Mouse (Mus musculus): ENCODE measurements around the gene Clca3a1. TPM values are rescaled to one million over a fixed set of nuclear protein-coding genes. Genes with fewer than 3 reads are reported as not detected.

Gene Clca3a1
- total and polyA plus RNA-seq, 2 experiments from 2014 or later: 1.2 to 1.4 TPM

DNA sequence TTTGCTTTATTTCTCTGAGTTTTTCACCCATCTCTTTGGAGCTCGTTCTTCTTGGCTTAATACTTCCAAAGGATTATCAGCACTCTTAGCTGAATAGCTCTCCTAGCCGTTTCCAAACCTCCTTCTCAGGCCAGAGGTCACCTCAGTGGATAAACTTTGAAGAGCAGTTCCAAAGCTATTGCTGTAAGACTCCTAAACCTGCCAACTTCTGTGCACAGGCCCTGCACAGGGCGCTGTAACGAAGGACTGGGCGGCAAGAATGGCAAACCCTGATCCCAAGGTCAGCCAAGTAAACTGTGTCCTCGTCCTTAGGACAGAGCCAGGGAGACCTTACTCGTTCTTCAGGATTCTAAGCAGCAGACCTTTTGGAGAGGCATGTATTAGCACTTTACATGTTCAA lies 46.7 kb downstream of the Clca3a1 start:
- Histone ChIP-seq H3K9ac (no peak overlapping the region), H3K9me3 (ENCODE audit: low read length) (no peaks in the 10 kb centered on the region), H3K4me1 (ENCODE audit: insufficient read depth) (peaks cover 17% of the 10 kb centered on the region), H3K27ac (ENCODE audit: low read depth, low read length) (no peak overlapping the region), H3K4me3 (ENCODE audit: low read depth, low read length) (no peak overlapping the region), H3K4me2 (ENCODE audit: low read depth) (no peak overlapping the region), H3K36me3 (ENCODE audit: insufficient read depth) (peaks cover 8% of the 10 kb centered on the region), H3K27me3 (ENCODE audit: insufficient read depth, low read length) (no peaks in the 10 kb centered on the region)
- ATAC-seq: no peak
- 50% methylated on average over 7 of the region's 7 CpGs for WGBS
- TF ChIP-seq CTCF (IDR thresholded peaks at IDR 0.05; ENCODE audit: low read depth): no peak
- no peak for DNase-seq

DNA sequence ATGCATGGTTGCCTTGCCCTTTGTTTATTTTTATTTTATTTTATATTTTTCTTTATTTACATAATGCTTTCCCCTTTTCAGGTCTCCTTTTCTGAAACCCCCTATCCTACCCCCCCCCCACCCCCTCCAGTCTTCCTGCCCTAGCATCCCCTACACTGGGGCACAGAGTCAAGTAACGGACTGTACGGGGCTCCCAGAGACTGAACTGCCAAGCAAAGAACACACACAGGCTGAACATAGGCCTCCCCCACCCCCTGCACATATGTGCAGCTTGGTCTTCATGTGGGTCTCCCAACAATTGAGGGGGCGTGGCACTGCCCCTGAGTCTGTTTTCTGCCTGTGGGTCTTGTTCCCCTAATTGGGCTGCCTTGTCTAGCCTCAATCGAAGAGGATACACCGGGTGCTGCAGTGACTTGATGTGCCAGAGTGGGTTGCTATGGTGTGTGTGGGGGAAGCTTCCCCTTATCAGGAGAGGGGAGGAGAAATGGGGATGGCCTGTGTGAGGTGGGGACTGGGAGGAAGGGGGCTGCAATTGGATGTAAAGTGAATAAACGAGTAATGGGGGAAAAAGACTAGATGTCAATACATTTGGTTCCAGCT lies 49.1 kb downstream of the Clca3a1 start:
- no peaks in the 10 kb centered on the region for H3K27me3 ChIP-seq (ENCODE audit: insufficient read depth, low read length)
- no peak overlapping the region for H3K4me2 ChIP-seq (ENCODE audit: low read depth)
- ATAC-seq: no peak
- no peaks in the 10 kb centered on the region for H3K9me3 ChIP-seq (ENCODE audit: low read length)
- H3K4me3 ChIP-seq (ENCODE audit: low read depth, low read length): no peak overlapping the region
- H3K9ac ChIP-seq: no peak overlapping the region
- H3K36me3 ChIP-seq (ENCODE audit: insufficient read depth): peaks cover 16% of the 10 kb centered on the region
- H3K27ac ChIP-seq (ENCODE audit: low read depth, low read length): no peak overlapping the region
- H3K4me1 ChIP-seq (ENCODE audit: insufficient read depth): no peaks in the 10 kb centered on the region
- TF ChIP-seq CTCF (IDR thresholded peaks at IDR 0.05; ENCODE audit: low read depth): no peak
- no peak for DNase-seq
- 52% methylated on average over 6 of the region's 6 CpGs for WGBS

DNA sequence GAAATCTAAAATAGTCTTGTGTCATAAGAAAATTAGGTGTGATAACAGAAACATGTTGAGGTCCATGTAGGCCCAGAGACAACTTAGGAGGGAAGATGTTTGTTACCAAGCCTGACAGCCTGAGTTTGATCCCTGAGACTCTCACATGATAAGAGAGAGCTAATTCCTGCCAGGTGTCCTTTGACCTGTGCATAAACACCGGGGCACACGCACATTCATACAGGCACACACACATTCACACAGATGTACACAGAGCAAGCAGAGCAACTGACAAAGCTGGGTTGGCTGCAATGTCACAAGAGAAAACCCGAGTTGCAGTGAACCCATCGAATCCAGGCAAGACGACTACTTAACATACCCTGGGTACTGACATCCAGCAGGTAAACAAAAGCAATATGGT lies 52.2 kb downstream of the Clca3a1 start:
- Histone ChIP-seq H3K4me3 (ENCODE audit: low read depth, low read length) (no peak overlapping the region), H3K27me3 (ENCODE audit: insufficient read depth, low read length) (no peaks in the 10 kb centered on the region), H3K9me3 (ENCODE audit: low read length) (no peaks in the 10 kb centered on the region), H3K36me3 (ENCODE audit: insufficient read depth) (peaks cover 18% of the 10 kb centered on the region), H3K9ac (no peak overlapping the region), H3K4me2 (ENCODE audit: low read depth) (no peak overlapping the region), H3K27ac (ENCODE audit: low read depth, low read length) (no peak overlapping the region), H3K4me1 (ENCODE audit: insufficient read depth) (no peaks in the 10 kb centered on the region)
- ATAC-seq (no peak), DNase-seq (no peak)
- no peak for TF ChIP-seq CTCF (IDR thresholded peaks at IDR 0.05; ENCODE audit: low read depth)
- 90% methylated on average over 5 of the region's 5 CpGs for WGBS

DNA sequence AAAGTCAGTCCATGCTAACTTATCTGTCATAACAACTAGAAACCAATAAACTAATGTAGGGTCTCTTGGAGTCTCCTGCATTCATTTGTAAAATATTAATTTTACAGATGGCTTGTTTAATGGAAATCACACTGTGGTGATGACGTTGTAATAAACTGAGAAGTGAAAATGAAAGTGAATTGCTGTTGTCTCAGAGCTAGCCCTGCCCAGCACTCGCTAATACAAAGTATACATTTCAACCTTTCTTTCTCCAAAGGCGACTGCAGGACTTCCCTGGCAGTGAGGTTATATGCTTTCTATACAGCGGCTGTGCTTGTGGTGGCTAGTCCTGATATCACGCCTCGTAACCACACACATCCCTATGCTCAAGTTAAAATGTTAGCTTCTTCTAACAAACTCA lies 56.8 kb downstream of the Clca3a1 start:
- Histone ChIP-seq H3K4me1 (ENCODE audit: insufficient read depth) (no peaks in the 10 kb centered on the region), H3K4me2 (ENCODE audit: low read depth) (no peak overlapping the region), H3K9me3 (ENCODE audit: low read length) (no peaks in the 10 kb centered on the region), H3K27me3 (ENCODE audit: insufficient read depth, low read length) (no peaks in the 10 kb centered on the region), H3K4me3 (ENCODE audit: low read depth, low read length) (no peak overlapping the region), H3K27ac (ENCODE audit: low read depth, low read length) (no peak overlapping the region), H3K9ac (no peak overlapping the region), H3K36me3 (ENCODE audit: insufficient read depth) (peaks cover 19% of the 10 kb centered on the region)
- ATAC-seq (no peak), DNase-seq (no peak)
- no peak for TF ChIP-seq CTCF (IDR thresholded peaks at IDR 0.05; ENCODE audit: low read depth)
- WGBS: 88% methylated on average over 6 of the region's 6 CpGs

DNA sequence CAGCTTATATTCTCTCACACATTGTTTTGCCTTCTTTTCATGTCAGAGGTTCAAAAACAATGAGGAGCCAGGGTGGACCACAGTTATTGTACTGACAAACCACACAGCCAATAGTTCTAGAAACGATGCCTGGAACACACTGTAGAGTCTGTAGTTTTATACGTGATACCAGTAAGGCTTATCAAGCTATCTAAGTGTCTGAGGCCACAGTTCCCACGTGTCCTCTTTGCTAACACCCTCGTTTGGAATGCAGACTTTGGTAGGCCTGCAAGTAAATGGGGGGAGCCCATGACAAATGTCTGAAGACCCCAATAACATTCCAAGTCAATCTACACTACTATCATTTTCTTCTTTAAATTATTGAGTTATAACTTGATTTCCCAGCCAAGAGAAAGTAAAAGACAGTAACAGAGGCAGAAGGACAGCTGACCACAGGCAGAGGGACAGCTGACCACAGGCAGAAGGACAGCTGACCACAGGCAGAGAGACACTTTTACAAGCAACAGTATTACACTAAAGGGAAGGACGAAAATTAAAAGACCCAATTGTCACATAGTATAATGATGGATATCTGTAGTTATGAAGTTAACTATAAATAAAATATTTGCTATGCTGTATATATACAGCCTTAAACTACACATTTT lies 61.9 kb downstream of the Clca3a1 start:
- no peak overlapping the region for H3K4me2 ChIP-seq (ENCODE audit: low read depth)
- ATAC-seq: no peak
- peaks cover 43% of the 10 kb centered on the region for H3K36me3 ChIP-seq (ENCODE audit: insufficient read depth)
- no peak for DNase-seq
- no peak overlapping the region for H3K27ac ChIP-seq (ENCODE audit: low read depth, low read length)
- H3K9ac ChIP-seq: no peak overlapping the region
- no peaks in the 10 kb centered on the region for H3K27me3 ChIP-seq (ENCODE audit: insufficient read depth, low read length)
- TF ChIP-seq CTCF (IDR thresholded peaks at IDR 0.05; ENCODE audit: low read depth): no peak
- no peaks in the 10 kb centered on the region for H3K9me3 ChIP-seq (ENCODE audit: low read length)
- no peak overlapping the region for H3K4me3 ChIP-seq (ENCODE audit: low read depth, low read length)
- 89% methylated on average over 5 of the region's 5 CpGs for WGBS
- no peaks in the 10 kb centered on the region for H3K4me1 ChIP-seq (ENCODE audit: insufficient read depth)

DNA sequence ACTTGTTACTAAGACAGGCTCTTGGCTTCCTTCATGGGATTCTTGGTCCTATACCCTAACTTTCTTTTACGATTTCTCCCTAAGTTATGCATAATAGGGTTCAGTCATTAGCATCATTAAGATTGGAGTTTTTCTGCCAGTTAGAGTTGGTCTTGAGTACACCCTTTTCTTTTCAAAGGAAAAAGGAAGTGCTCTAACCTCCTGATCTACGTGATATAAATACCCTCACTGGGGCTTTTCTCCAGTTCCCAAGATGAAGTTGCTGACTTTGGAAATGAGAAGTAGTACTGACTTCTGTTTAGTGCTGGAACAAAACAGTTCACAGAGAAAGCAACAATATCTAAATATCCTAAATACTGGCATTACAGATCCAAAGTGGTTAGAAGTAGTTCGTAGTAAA lies 62.8 kb downstream of the Clca3a1 start:
- no peak for DNase-seq
- TF ChIP-seq CTCF (IDR thresholded peaks at IDR 0.05; ENCODE audit: low read depth): no peak

DNA sequence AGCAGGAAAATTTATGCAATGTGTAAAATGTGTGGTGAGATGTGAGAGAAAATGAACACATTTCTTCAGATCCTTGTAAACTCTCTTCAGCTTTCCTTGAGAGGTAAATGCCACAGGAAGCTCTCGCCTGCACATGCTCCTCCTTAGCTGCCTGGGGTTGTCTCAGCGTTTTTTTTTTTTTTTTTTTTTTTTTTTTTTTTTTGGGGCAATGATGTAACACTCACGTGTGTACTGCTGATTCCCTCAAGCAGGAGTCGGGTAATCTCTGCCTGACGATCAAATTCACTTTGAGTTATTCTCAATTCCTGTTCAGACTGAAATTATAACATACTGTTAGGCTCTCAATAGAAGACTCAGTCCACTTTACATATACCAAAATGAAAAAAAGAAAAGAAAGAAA lies 63.6 kb downstream of the Clca3a1 start:
- 80% methylated on average over 5 of the region's 5 CpGs for WGBS
- ATAC-seq (no peak), DNase-seq (no peak)
- H3K36me3 ChIP-seq (ENCODE audit: insufficient read depth): peaks cover 46% of the 10 kb centered on the region
- H3K4me1 ChIP-seq (ENCODE audit: insufficient read depth): no peaks in the 10 kb centered on the region
- H3K4me2 ChIP-seq (ENCODE audit: low read depth): no peak overlapping the region
- H3K9ac ChIP-seq: no peak overlapping the region
- H3K4me3 ChIP-seq (ENCODE audit: low read depth, low read length): no peak overlapping the region
- no peaks in the 10 kb centered on the region for H3K9me3 ChIP-seq (ENCODE audit: low read length)
- no peak overlapping the region for H3K27ac ChIP-seq (ENCODE audit: low read depth, low read length)
- TF ChIP-seq CTCF (IDR thresholded peaks at IDR 0.05; ENCODE audit: low read depth): no peak
- no peaks in the 10 kb centered on the region for H3K27me3 ChIP-seq (ENCODE audit: insufficient read depth, low read length)

More for the DNA sequence above, 62.8 kb downstream of the Clca3a1 start:
- Histone ChIP-seq H3K9ac (no peak overlapping the region), H3K9me3 (ENCODE audit: low read length) (no peaks in the 10 kb centered on the region), H3K27ac (ENCODE audit: low read depth, low read length) (no peak overlapping the region), H3K27me3 (ENCODE audit: insufficient read depth, low read length) (no peaks in the 10 kb centered on the region), H3K4me2 (ENCODE audit: low read depth) (no peak overlapping the region), H3K36me3 (ENCODE audit: insufficient read depth) (peaks cover 46% of the 10 kb centered on the region), H3K4me1 (ENCODE audit: insufficient read depth) (no peaks in the 10 kb centered on the region), H3K4me3 (ENCODE audit: low read depth, low read length) (no peak overlapping the region)
- 74% methylated on average over 3 of the region's 3 CpGs for WGBS
- ATAC-seq: no peak
